Mouse (Mus musculus): ENCODE measurements at regions not wholly inside any gene's neighbourhood (a gene's known extent, or its start where the extent isn't known, plus 50 kb on each side); places are given as distances from the start of the nearest gene placed in this dataset.

GRCm38 (mm10) chr13:101214094-101214493 is 380.9 kb upstream of the Slc30a5 start:
- no peak for TF ChIP-seq CTCF (IDR thresholded peaks at IDR 0.05)
- Histone ChIP-seq H3K27ac (ENCODE audit: low read depth, low read length) (no peak overlapping the region), H3K9me3 (ENCODE audit: low read length) (no peaks in the 10 kb centered on the region), H3K36me3 (ENCODE audit: insufficient read depth, low read length) (no peaks in the 10 kb centered on the region), H3K27me3 (ENCODE audit: insufficient read depth, low read length) (no peaks in the 10 kb centered on the region), H3K9ac (replicated peaks; ENCODE audit: low read length, poor library complexity, severe bottlenecking) (no peak overlapping the region), H3K4me3 (ENCODE audit: low read depth, low read length) (no peak overlapping the region), H3K4me2 (ENCODE audit: low read depth, low read length, poor library complexity, severe bottlenecking) (no peak overlapping the region), H3K4me1 (ENCODE audit: insufficient read depth, low read length) (no peaks in the 10 kb centered on the region)
- ATAC-seq (ENCODE audit: low FRiP score) (no peak), DNase-seq (ENCODE audit: low spot score) (peak; percentile 33)
- 82% methylated on average over 2 of the region's 2 CpGs for WGBS

GRCm38 (mm10) chr13:101213121-101213916 is 380.1 kb upstream of the Slc30a5 start:
- DNase-seq (ENCODE audit: low spot score) (peak; percentile 86), ATAC-seq (ENCODE audit: low FRiP score) (no peak)
- Histone ChIP-seq H3K4me2 (ENCODE audit: low read depth, low read length, poor library complexity, severe bottlenecking) (no peak overlapping the region), H3K9ac (replicated peaks; ENCODE audit: low read length, poor library complexity, severe bottlenecking) (no peak overlapping the region), H3K4me3 (ENCODE audit: low read depth, low read length) (no peak overlapping the region), H3K27ac (ENCODE audit: low read depth, low read length) (no peak overlapping the region), H3K36me3 (ENCODE audit: insufficient read depth, low read length) (no peaks in the 10 kb centered on the region), H3K9me3 (ENCODE audit: low read length) (no peaks in the 10 kb centered on the region), H3K27me3 (ENCODE audit: insufficient read depth, low read length) (no peaks in the 10 kb centered on the region), H3K4me1 (ENCODE audit: insufficient read depth, low read length) (no peaks in the 10 kb centered on the region)
- no peak for TF ChIP-seq CTCF (IDR thresholded peaks at IDR 0.05)
- 32% methylated on average over 13 of the region's 13 CpGs for WGBS

DNA sequence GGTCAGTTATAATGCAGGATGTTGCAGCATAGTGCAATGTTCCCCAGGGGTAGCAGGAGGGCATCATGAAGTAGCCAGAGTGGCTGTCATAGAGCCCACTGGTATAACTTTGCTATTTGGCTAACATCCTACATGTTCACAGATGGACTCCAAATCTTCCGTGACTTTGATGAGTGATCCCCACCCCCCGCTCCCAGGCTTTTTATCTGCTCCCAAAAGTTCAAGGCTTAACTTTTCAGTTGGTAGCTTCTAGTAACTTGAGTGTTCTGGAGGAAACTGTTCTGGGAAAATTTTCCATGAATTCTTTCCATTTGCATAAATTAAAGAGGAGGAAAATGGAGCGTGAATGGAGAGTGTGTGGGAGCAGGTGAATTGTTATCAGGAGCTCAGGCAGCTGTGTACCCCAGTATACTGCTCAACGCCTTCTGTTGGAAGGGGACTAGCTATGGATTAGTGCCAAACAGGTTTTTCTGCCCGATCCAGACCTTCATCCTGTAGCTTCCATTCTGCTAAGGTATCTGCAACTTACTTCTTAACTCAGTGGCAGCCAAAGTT is 379.2 kb upstream of the Slc30a5 start:
- H3K4me1 ChIP-seq (ENCODE audit: insufficient read depth, low read length) = no peaks in the 10 kb centered on the region
- H3K4me3 ChIP-seq (ENCODE audit: low read depth, low read length) = no peak overlapping the region
- H3K36me3 ChIP-seq (ENCODE audit: insufficient read depth, low read length) = no peaks in the 10 kb centered on the region
- no peak overlapping the region for H3K27ac ChIP-seq (ENCODE audit: low read depth, low read length)
- ATAC-seq (ENCODE audit: low FRiP score) (no peak), DNase-seq (ENCODE audit: low spot score) (no peak)
- no peak for TF ChIP-seq CTCF (IDR thresholded peaks at IDR 0.05)
- no peaks in the 10 kb centered on the region for H3K9me3 ChIP-seq (ENCODE audit: low read length)
- no peak overlapping the region for H3K9ac ChIP-seq (replicated peaks; ENCODE audit: low read length, poor library complexity, severe bottlenecking)
- no peaks in the 10 kb centered on the region for H3K27me3 ChIP-seq (ENCODE audit: insufficient read depth, low read length)
- WGBS = 68% methylated on average over 5 of the region's 5 CpGs
- H3K4me2 ChIP-seq (ENCODE audit: low read depth, low read length, poor library complexity, severe bottlenecking) = no peak overlapping the region

GRCm38 (mm10) chr13:101208788-101209187 is 375.6 kb upstream of the Slc30a5 start:
- WGBS = 91% methylated on average over 9 of the region's 9 CpGs
- TF ChIP-seq CTCF (IDR thresholded peaks at IDR 0.05) = no peak
- Histone ChIP-seq H3K4me3 (ENCODE audit: low read depth, low read length) (no peak overlapping the region), H3K4me1 (ENCODE audit: insufficient read depth, low read length) (no peaks in the 10 kb centered on the region), H3K27ac (ENCODE audit: low read depth, low read length) (no peak overlapping the region), H3K4me2 (ENCODE audit: low read depth, low read length, poor library complexity, severe bottlenecking) (no peak overlapping the region), H3K9ac (replicated peaks; ENCODE audit: low read length, poor library complexity, severe bottlenecking) (no peak overlapping the region), H3K27me3 (ENCODE audit: insufficient read depth, low read length) (no peaks in the 10 kb centered on the region), H3K36me3 (ENCODE audit: insufficient read depth, low read length) (no peaks in the 10 kb centered on the region), H3K9me3 (ENCODE audit: low read length) (no peaks in the 10 kb centered on the region)
- no peak for DNase-seq (ENCODE audit: low spot score)
- ATAC-seq (ENCODE audit: low FRiP score) = no peak

- DNase-seq (ENCODE audit: low spot score) (no peak), ATAC-seq (ENCODE audit: low FRiP score) (no peak)
- no peaks in the 10 kb centered on the region for H3K27me3 ChIP-seq (ENCODE audit: insufficient read depth, low read length)
- H3K27ac ChIP-seq (ENCODE audit: low read depth, low read length) = no peak overlapping the region
- no peak for TF ChIP-seq CTCF (IDR thresholded peaks at IDR 0.05)
- no peak overlapping the region for H3K4me2 ChIP-seq (ENCODE audit: low read depth, low read length, poor library complexity, severe bottlenecking)
- no peaks in the 10 kb centered on the region for H3K4me1 ChIP-seq (ENCODE audit: insufficient read depth, low read length)
- no peaks in the 10 kb centered on the region for H3K36me3 ChIP-seq (ENCODE audit: insufficient read depth, low read length)
- no peak overlapping the region for H3K9ac ChIP-seq (replicated peaks; ENCODE audit: low read length, poor library complexity, severe bottlenecking)
- H3K9me3 ChIP-seq (ENCODE audit: low read length) = no peaks in the 10 kb centered on the region
- no peak overlapping the region for H3K4me3 ChIP-seq (ENCODE audit: low read depth, low read length)
Measured at GRCm38 (mm10) chr13:101203463-101203862, 370.2 kb upstream of the Slc30a5 start.

DNA sequence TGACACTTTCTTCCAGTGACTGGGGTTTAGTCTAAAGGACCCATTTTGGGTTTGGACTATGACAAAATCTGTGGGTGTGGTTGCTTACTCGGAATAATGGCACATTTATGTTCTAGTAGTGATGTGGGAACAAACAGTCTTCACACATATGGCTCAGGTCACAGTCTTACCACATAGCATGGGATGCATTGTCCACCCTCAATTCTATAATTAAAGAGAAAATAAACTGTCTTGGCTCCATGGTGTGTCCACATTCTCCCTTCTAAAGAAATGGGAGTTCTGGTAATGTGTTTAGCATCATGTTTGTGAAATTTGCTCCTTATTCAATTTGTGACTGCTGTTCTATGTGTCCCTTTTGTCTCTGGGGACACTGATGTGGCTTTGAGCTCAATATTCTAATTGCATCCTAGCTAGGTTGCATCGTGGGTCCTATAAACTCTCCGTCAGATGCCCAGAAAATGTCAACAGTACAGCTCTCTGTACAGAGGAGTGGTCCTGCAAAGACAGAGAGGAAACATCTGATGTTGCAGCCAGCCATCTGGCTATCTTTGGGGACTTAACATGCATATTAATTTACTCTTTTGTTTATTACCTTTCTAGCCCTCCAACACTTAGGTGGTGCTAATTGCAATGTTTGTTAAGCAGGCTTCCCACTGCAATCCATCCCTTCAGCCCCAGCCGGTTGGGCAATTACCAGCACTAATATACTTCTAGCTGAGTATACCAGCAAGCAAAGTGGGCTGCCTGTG is 369.5 kb upstream of the Slc30a5 start:
- no peak for TF ChIP-seq CTCF (IDR thresholded peaks at IDR 0.05)
- Histone ChIP-seq H3K4me1 (ENCODE audit: insufficient read depth, low read length) (no peaks in the 10 kb centered on the region), H3K9ac (replicated peaks; ENCODE audit: low read length, poor library complexity, severe bottlenecking) (no peak overlapping the region), H3K36me3 (ENCODE audit: insufficient read depth, low read length) (no peaks in the 10 kb centered on the region), H3K27me3 (ENCODE audit: insufficient read depth, low read length) (no peaks in the 10 kb centered on the region), H3K9me3 (ENCODE audit: low read length) (no peaks in the 10 kb centered on the region), H3K27ac (ENCODE audit: low read depth, low read length) (no peak overlapping the region), H3K4me3 (ENCODE audit: low read depth, low read length) (no peak overlapping the region), H3K4me2 (ENCODE audit: low read depth, low read length, poor library complexity, severe bottlenecking) (no peak overlapping the region)
- peak; percentile 50 for DNase-seq (ENCODE audit: low spot score)
- WGBS = 67% methylated on average over 4 of the region's 4 CpGs
- ATAC-seq (ENCODE audit: low FRiP score) = no peak

All from midbrain, postnatal 0 days (tissue).